Mouse (Mus musculus) cortical plate, adult 2 months (tissue): ENCODE data around the gene Pkp1. TPM values are rescaled to one million over a fixed set of nuclear protein-coding genes. Genes with fewer than 3 reads are reported as not detected.

Experiments used
- H3K27ac ChIP-seq: fragments of 200-500 bp; 2 replicates; pipeline ENCODE4 v1.5.1; 2012; ENCODE audit warnings: low read length, control low read depth, inconsistent platforms; ENCODE audit not compliant: insufficient read depth
- H3K4me1 ChIP-seq: fragments of 200-500 bp; 2 replicates; pipeline ENCODE4 v1.6.1; 2011; ENCODE audit warnings: low read length; ENCODE audit not compliant: control insufficient read depth, insufficient read depth
- H3K4me3 ChIP-seq: fragments of 200-500 bp; 2 replicates; pipeline ENCODE4 v1.5.1; 2011; ENCODE audit warnings: mild to moderate bottlenecking, low read length, control low read depth; ENCODE audit not compliant: insufficient read depth
- CTCF ChIP-seq: fragments of 200-500 bp; IDR thresholded peaks from 2 replicates; pipeline ENCODE4 v1.5.1; 2011; ENCODE audit warnings: mild to moderate bottlenecking, control low read depth, low read length; ENCODE audit not compliant: insufficient read depth; ENCODE audit errors: extremely low read depth
- POLR2A ChIP-seq: fragments of 200-500 bp; IDR thresholded peaks from 2 replicates; pipeline ENCODE4 v1.6.1; 2011; ENCODE audit warnings: mild to moderate bottlenecking, low read length, control low read depth; ENCODE audit not compliant: insufficient read depth; ENCODE audit errors: extremely low read depth
- polyA plus RNA-seq: library from polyadenylated mRNA; depleted of rRNA; stranded (reverse); fragments of >200 nt; gene quantifications from 2 replicates; pipeline ENCODE4 v1.2.3, GENCODE M21; 2012

Pkp1 gene
- polyA plus RNA-seq, 1 experiment, result 0.15 TPM

DNA sequence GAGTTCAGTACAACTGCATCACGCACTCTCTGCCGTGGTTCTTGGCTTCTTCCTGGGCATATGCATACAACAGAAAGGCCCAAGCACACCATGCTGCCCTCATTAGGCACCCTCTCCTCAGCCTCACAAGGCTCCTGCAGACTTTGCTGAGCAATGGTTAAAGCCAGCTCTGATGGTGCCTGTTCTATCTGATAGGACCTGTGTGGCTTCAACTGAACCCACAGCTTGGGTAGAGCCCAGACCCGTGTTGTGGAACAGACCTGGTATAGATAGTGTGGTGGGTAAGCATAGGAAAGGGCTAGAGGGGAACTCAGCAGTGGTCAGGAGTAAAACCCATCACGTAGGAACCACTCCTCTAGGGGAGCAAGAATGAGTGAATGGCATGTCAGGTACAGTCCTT is 5.3 kb downstream of the Pkp1 start:
- Histone ChIP-seq H3K4me3 (no peak overlapping the region), H3K4me1 (no peaks in the 10 kb centered on the region), H3K27ac (no peak overlapping the region)
- TF ChIP-seq CTCF (no peak), POLR2A (no peak)

DNA sequence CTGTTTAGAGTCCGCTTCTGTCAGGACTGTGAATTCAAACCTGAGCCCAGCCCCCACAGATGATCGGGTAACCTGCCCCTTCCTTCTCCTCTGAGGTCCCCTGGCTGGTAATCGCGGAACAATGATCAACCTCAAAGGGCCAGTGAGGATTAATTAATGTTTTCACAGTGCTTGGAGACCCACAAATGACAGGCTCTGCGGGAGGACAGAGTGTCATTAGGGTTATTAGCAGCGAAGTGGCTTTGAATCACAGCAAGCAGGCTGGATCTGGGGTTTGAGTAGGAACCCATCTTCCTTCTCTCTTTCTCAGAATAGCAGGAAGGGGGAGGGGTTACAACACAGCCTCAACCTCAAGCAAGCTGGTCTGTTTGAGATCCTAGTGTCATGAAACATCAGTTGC is 9.6 kb downstream of the Pkp1 start:
- Histone ChIP-seq H3K27ac (no peak overlapping the region), H3K4me3 (no peak overlapping the region), H3K4me1 (no peaks in the 10 kb centered on the region)
- TF ChIP-seq CTCF (no peak), POLR2A (no peak)

GRCm38 (mm10) chr1:135906736-135907135 is 12.3 kb downstream of the Pkp1 start:
- H3K4me1 ChIP-seq, result no peaks in the 10 kb centered on the region
- no peak for TF ChIP-seq POLR2A
- TF ChIP-seq CTCF, result no peak
- no peak overlapping the region for H3K27ac ChIP-seq
- H3K4me3 ChIP-seq, result no peak overlapping the region

- no peak overlapping the region for H3K27ac ChIP-seq
- H3K4me1 ChIP-seq, result no peaks in the 10 kb centered on the region
- TF ChIP-seq CTCF (no peak), POLR2A (no peak)
- H3K4me3 ChIP-seq, result no peak overlapping the region
Measured at GRCm38 (mm10) chr1:135899991-135900515, 19.0 kb downstream of the Pkp1 start.

GRCm38 (mm10) chr1:135899295-135899694 is 19.7 kb downstream of the Pkp1 start:
- Histone ChIP-seq H3K4me1 (no peaks in the 10 kb centered on the region), H3K27ac (no peak overlapping the region), H3K4me3 (no peak overlapping the region)
- TF ChIP-seq POLR2A (no peak), CTCF (no peak)

DNA sequence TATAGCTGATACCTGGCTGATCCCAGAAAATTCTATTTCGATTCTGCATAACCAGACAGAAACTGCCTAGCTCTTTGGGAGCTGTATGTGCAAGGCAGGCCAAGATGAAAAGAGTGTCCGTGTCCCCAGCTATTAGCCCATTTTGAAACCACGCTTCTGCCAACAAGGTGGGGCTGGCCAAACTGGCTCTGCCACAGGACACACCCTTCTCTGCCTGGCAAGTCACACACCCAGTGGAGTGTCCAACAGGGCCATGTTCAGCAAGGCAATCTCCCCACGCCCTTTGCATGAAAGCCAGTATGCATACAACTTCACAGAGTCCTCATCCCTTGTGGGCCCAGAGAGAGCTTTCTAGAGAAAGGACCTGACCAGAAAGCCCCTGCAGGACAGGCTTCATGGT is 23.6 kb downstream of the Pkp1 start:
- Histone ChIP-seq H3K4me1 (0 out of 2 replicates have a peak, but pooled peaks cover 1% of the 10 kb centered on the region), H3K4me3 (no peak overlapping the region), H3K27ac (no peak overlapping the region)
- no peak for TF ChIP-seq POLR2A
- no peak for TF ChIP-seq CTCF

- TF ChIP-seq CTCF, result no peak
- TF ChIP-seq POLR2A, result no peak
- Histone ChIP-seq H3K27ac (no peak overlapping the region), H3K4me3 (no peak overlapping the region), H3K4me1 (0 out of 2 replicates have a peak, but pooled peaks cover 1% of the 10 kb centered on the region)
Measured at GRCm38 (mm10) chr1:135893377-135893776, 25.6 kb downstream of the Pkp1 start.

GRCm38 (mm10) chr1:135892764-135893163 is 26.2 kb downstream of the Pkp1 start:
- H3K4me3 ChIP-seq, result no peak overlapping the region
- no peak overlapping the region for H3K27ac ChIP-seq
- TF ChIP-seq CTCF, result no peak
- TF ChIP-seq POLR2A, result no peak
- 0 out of 2 replicates have a peak, but pooled peaks cover 1% of the 10 kb centered on the region for H3K4me1 ChIP-seq

DNA sequence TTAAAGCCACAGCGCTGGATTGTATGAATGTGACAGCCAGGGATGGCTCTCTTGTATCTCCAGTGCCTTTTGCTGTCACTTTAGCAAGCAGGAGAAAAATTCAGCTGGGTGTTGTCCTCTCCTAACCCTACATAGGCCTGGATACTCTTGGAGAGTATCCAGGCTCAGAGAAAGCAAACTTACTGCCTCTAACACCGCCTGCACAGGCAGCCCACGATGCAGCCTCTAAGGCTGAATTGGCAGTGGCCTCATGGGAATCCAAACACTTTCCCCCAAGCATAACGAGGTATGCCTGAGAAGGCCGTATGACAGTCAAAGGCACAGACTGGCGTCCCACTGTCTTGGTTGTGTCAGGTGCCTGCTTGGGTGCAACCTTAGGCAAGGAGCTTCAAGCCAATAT is 26.8 kb downstream of the Pkp1 start:
- Histone ChIP-seq H3K27ac (no peak overlapping the region), H3K4me1 (0 out of 2 replicates have a peak, but pooled peaks cover 1% of the 10 kb centered on the region), H3K4me3 (no peak overlapping the region)
- no peak for TF ChIP-seq CTCF
- no peak for TF ChIP-seq POLR2A

GRCm38 (mm10) chr1:135891424-135892216 is 27.4 kb downstream of the Pkp1 start:
- 0 out of 2 replicates have a peak, but pooled peaks cover 1% of the 10 kb centered on the region for H3K4me1 ChIP-seq
- TF ChIP-seq CTCF (no peak), POLR2A (no peak)
- no peak overlapping the region for H3K27ac ChIP-seq
- no peak overlapping the region for H3K4me3 ChIP-seq
